Mouse (Mus musculus) kidney, postnatal 4 days (tissue): ENCODE data around the gene Btnl10.

ENCODE experiments used
- DNase-seq, 2 experiments: peaks; one replicate each; pipeline ENCODE4 v3.0.0; 2021; ENCODE audit warnings: mixed read lengths in 2 of 2

Btnl10 gene

DNA sequence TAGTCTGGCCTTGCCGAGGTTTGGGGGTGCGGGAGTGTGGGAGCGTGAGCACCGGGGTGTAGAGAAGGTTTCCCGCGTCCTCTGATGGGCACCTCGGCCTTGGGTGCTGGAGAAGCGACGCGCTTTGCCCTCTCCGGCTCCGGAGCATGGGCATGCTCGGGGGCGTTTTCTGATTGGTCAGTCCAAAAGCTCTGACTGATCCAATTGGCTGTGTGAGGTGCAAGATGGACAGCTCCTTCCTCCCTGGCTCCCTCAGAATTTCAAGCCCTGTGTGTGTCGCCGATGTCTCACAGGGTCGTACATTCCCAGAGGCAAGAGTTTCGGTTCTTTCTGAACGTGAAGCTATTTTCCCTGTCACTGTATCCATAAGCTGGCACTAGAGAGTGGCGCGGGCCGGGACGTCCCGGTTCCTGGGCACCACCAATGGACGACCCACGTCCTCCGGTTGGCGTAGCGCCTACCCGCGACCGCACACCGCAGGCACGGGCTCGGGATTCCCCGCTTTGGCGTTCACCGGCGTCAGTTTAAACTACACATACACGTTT lies 42.3 kb downstream of the Btnl10 start:
- peak; percentile 80 to 87 for DNase-seq

DNA sequence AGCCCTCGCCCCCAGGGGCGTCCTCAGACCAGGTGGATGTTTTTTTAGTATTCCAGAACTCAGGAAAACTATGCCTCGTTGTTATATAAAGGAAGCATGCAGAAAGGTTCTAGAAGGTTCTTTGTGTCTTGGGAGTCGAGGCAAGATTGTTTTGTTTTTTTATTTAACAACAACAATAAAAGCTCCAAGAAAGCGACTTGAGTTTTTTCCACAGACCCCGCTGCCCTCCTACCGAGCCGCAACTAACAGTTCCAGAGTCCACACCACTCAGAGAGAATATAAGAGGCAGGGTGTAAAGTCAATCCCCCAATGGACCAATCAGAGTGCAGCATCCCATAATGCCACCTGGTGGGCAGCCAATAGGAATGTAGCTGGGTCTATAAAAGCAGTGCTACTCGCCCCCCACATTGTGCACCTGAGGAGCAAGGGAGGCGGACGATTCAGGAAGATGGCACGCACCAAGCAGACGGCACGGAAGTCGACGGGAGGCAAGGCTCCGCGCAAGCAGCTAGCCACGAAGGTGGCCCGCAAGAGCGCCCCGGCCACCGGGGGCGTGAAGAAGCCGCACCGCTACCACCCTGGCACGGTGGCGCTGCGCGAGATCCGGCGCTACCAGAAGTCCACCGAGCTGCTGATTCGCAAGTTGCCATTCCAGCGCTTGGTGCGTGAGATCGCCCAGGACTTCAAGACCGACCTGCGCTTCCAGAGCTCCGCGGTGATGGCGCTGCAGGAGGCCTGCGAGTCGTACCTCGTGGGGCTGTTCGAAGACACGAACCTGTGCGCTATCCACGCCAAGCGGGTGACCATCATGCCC lies 43.9 kb downstream of the Btnl10 start:
- DNase-seq: peak in 1 of 2 experiments; percentile 28

DNA sequence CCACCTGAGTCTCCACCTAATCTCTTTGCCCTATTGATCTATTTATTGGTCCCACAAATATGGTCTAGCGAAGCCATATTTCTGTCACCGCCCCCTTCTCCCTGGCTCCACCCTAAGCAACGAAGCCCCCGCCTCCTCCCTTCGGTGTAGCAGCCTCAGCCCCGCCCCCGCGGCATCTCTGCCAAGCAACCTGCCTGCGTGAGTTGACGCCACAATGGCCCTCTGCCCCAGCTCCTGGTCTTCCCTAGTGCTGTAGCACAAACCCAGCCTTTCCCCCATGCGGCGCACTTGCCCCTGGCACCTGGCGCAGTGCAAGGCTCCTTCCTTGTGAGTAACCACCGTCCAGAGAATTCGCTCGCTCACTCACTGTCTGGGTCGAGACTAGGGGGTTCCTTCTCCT lies 45.8 kb downstream of the Btnl10 start:
- DNase-seq: peak; percentile 68 to 80

DNA sequence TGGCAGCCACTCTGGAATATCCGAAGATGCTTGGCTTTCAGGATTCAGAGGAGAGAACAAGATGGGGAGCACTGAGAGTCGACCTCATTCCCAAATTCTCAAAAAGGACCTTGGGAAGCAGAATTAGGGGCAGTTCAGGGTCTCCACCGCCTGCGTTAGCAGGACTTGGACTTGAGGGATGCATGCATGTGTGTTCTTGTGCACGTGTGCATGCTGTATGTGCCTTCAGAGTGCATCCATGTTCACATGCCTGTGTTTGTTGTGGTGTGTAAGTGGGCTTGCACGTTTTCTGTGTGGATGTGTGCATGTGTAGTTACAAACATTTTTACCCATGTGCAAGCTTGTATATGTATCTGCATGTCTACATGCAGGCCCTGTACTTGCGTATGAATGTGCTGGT lies 46.5 kb downstream of the Btnl10 start:
- no peak for DNase-seq

- peak in 1 of 2 experiments; percentile 61 for DNase-seq
These were observed 47.5 kb downstream of the Btnl10 start for GRCm38 (mm10) chr11:58965001-58965760.

GRCm38 (mm10) chr11:58967346-58967745 lies 49.6 kb downstream of the Btnl10 start:
- peak in 1 of 2 experiments; percentile 56 for DNase-seq

DNA sequence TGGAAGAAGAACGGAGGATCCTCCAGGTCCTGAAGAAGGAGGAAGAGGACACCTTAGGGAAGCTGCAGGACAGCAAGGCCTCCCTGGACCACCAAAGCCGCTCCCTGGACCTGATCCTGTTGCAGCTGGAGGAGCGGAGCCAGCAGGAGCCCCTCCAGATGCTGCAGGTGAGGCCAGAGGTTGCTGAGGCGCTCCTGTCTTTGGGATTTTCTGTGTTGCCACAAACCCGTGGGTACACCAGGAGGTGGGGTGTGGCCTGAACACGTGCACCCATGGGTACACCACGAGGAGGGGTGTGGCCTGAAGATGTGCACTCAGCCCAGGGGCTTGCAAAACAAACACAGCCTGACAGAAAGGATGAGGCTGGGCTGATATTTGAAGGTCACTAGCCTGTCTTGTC lies 50.8 kb downstream of the Btnl10 start:
- DNase-seq: no peak

DNA sequence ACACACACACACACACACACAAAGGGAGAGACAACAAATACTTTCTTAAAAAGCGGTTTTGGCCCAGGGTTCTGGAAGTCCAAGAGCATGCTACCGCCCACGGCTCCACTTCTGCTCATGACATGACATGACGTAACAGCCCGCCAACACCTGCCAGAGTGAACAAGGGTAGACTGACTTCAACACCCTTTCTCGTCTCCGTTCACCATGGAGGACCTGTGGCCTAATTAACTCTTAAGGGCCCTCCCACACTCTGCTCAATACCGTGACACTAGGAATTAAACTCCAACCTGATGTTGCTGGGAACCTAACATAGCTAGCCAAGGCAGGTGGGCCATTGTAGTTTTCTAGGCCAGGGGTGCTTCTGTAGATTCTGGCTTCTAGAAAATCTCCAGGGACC lies 51.3 kb downstream of the Btnl10 start:
- peak in 1 of 2 experiments; percentile 57 for DNase-seq

GRCm38 (mm10) chr11:58969659-58970058 lies 52.0 kb downstream of the Btnl10 start:
- peak; percentile 58 to 78 for DNase-seq

DNA sequence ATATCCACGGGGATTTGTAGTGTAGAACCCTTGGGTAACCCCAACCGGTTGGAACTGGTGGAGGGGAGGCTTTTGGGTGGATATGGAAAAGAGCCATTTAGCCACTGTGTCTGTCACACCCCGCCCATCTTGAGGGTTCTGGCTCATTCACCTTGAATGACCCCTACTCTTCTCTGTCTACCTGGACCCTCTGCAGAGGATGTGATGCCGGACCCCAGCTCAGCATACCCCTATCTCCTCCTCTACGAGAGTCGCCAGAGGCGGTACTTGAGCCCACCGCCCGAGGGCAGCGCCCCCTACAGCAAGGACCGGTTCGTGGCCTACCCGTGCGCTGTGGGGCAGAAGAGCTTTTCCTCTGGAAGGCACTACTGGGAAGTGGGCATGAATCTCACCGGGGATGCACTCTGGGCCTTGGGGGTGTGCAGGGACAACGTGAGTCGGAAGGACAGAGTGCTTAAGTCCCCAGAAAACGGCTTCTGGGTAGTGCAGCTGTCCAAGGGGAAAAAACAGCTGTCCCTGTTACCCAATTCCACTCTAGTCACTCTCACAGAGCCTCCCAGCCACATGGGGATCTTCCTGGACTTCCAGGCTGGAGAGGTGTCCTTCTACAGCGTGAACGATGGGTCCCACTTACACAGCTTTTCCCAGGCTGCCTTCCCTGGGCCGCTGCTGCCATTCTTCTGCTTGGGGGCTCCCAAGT lies 53.3 kb downstream of the Btnl10 start:
- no peak for DNase-seq

- no peak for DNase-seq
These were observed 54.1 kb downstream of the Btnl10 start for GRCm38 (mm10) chr11:58971796-58972195.

DNA sequence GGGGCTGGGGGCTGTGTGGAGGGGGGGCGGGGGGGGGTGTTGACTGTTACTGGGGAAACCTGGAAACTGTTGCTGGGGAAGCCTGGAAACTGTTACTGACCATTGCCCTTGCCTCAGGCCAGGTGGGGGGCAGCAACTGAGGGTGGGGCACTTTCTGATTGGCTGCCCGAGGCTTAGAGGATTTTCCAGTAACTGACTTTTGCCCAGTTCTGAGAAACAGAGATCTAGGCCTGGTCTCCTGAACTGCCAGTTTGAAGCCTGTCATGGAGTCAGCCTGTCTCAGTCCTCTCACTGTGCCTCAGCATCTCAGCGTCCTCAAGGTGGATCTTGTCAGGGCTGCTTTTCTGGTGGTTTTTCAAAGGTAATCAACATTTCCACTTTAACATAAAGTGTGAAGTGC lies 56.7 kb downstream of the Btnl10 start:
- DNase-seq: no peak
